Mouse (Mus musculus) CD4-positive, CD25-positive, alpha-beta regulatory T cell, adult 4 months (primary cell): ENCODE results near the gene Lime1. TPM values are rescaled to one million over a fixed set of nuclear protein-coding genes. Genes with fewer than 3 reads are reported as not detected.

Experiments used
- ATAC-seq: one replicate; pipeline ENCODE4 v1.8.0; 2017
- polyA plus RNA-seq, 2 experiments: library from polyadenylated mRNA; unstranded; fragments of 100-300 nt; shearing (Covaris generic); gene quantifications; one replicate each; pipeline ENCODE4 v1.2.1; 2017

The Lime1 gene
- polyA plus RNA-seq, result 100 to 1,000 TPM; 302 to 371 TPM

- no peak for ATAC-seq
Observed at GRCm38 (mm10) chr2:181379778-181380177, at the start of gene Lime1. Gene Lime1, plus strand, starts transcription at chr2:181380078.

GRCm38 (mm10) chr2:181332542-181332941 is 47.3 kb upstream of the Lime1 start:
- ATAC-seq, result no peak

DNA sequence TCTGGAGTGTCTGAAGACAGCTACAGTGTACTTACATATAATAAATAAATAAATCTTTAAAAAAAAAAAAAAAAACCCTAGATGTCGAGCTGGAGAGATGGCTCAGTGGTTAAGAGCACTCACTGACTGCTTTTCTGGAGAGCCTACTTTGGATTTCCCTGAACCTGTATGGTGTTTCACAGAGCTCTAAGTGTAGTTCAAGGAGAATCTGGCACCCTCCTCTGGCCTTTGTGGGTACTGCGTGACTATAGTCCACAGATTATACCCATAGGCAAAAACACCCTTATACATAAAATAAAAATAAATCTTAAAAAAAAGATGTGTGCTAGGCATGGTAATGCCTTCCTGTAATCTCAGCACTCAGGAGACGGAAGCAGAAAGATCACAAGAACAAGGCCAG is 45.9 kb upstream of the Lime1 start:
- peak; percentile 96 for ATAC-seq

DNA sequence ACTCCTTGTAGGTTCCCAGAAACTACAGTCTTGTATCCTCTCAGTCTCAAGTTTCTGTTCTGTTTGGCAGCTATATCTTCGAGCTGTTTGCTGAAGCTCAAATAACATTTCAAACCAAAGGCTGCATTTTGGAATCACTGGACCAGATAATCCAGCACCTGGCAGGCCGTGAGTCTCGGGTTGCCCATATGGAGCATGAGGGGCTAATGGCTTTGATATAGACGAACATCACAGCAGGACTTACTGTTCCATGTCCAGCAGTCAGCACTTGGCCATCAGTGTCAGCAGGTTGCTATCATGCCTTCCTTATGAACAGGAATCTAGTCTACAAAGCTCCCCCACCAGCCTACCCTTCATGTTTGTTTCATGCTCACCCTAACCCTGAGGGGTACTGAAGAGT is 39.5 kb upstream of the Lime1 start:
- ATAC-seq, result no peak

DNA sequence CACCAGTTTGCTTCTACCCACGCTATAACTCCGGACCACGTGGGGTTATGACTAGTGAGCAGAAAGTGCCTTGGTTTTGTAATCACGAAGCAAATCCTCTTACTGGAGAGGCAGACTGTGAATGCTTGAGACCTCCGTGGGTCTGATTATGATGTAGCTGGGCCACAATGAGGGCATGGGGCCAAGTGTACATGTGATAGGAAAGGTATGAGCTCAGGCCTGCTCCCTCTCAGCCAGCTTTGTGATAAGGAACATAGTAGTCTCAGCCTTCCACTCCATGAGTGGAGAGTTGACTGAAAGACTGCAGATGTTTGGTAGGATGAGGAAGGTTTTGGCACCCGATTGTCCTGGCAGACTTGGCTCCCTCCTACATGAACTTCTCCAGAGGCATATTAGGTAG is 37.1 kb upstream of the Lime1 start:
- ATAC-seq, result no peak

GRCm38 (mm10) chr2:181356780-181357179 is 23.1 kb upstream of the Lime1 start:
- ATAC-seq, result no peak

GRCm38 (mm10) chr2:181363946-181364345 is 15.9 kb upstream of the Lime1 start:
- no peak for ATAC-seq

GRCm38 (mm10) chr2:181364487-181364859 is 15.4 kb upstream of the Lime1 start:
- peak; percentile 3 for ATAC-seq

DNA sequence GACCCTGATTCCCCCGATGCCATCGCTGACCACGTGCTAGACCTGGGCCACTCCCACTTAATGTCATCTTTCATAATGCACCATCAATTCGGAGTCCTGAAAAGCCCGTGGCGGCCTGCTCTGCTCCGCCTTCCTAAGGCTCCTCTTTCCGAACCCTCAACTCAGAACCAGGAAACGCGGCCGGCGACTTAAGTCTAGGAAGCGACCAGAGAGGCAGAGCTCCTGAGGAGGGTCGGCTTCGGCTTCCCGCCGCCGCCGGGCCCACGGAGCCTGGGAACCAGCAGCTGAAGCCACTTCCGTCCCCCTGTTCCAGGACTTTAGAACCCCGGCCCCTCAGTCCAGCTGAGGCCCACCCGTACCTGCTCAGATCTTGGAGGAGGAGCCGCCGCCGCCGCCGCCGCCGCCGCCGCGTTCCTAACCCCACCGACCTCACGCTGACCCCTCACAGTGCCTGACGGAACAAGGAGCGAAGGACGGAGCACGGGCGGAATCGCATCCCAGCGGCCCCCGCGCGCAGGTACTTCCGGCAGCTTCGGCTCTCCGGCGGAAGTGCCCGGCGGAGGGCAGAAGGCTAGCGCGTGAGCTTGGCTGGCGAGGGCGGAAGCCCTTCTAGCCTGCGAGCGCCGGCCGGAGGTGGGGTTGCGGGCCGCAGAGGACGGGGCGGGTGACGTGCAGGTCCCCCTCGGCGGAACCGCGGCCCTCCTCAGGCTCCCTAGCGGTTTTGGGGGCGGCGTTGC is 14.8 kb upstream of the Lime1 start, which contains the start of the genes Zgpat and Arfrp1:
Gene Zgpat, plus strand, starts transcription at position 69 of the 737 bp plus-strand sequence.
Gene Arfrp1, minus strand, starts transcription at position 545 of the 737 bp plus-strand sequence.
- peak; percentile 85 for ATAC-seq

- peak; percentile 28 for ATAC-seq
Observed at GRCm38 (mm10) chr2:181365655-181366075, 14.2 kb upstream of the Lime1 start.

- no peak for ATAC-seq
Observed at GRCm38 (mm10) chr2:181370001-181370400, 9.9 kb upstream of the Lime1 start.

- ATAC-seq, result peak; percentile 64
Observed at GRCm38 (mm10) chr2:181375787-181376186, 4.1 kb upstream of the Lime1 start.

DNA sequence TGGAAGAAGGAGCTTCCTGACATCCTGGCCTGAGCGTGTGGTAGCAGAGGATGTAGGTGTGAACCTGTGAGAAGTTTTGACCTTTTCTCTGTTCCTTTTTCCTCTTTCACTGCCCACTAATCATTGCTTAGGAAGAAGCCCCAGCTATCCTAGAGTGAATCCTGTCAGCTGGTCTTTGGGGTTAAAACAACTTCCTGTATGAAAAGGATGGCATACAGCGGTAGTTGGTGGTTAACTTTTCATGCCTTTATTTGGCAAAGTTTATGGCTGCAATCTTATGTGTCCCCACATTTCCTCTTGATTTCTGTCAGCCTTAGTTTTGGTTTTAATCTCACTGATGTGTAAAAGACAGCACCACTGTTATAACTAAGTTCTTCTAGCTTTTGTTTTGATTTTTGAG is 2.6 kb upstream of the Lime1 start:
- peak; percentile 60 for ATAC-seq

DNA sequence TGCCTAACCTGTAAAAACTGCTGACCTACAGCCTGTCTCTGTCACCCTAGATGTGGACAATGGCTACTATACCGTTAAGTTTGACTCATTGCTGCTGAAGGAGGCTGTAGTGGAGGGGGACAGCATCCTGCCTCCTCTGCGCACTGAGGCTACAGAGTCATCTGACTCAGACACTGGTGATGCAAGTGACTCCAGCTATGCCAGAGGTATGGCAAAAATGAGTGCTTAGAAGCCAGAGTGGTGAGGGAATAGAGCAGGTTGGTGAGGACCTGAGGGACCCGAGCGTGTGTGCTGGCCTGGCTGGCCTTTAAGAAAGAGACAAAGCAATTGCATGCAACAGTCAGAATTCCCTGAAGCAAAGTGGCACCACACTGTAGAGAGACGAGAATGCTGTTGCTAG is 1.2 kb upstream of the Lime1 start:
- no peak for ATAC-seq

GRCm38 (mm10) chr2:181380251-181380650 is 373 bp downstream of the Lime1 start:
- ATAC-seq, result no peak

- peak; percentile 87 for ATAC-seq
Observed at GRCm38 (mm10) chr2:181381107-181381506, 1.2 kb downstream of the Lime1 start.

DNA sequence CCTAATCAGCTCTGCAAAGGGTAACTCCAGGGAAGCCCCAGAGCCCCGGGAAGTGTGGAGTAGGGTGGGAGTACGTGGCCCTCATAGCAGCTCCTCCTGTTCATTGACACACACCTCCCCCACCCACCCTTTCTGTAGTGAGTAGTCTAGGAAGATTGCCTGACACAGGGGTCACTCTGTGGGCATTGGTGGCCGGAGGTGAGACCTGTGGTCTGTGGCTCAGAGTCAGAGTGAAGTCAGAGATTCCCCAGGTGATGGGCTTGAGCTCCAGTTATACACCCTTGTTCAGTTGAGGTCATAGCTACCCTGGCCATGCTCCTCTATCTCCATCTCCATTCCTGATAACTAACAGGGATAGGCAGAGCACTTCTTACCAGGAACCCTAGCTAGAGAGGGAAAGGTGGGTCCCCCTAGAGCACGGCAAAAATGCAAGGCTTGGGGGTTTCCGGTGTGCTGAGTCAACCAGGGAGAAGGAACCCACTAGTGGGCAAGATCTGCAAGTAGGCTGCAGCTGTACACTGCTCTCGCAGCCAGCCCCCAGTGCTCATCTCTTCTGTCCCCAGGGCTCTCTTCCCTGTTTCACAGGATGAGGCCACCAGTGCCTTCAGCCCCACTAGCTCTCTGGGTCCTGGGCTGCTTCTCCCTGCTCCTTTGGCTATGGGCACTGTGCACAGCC is 1.9 kb downstream of the Lime1 start:
- ATAC-seq, result peak; percentile 50

- no peak for ATAC-seq
Observed at GRCm38 (mm10) chr2:181384463-181384862, 4.6 kb downstream of the Lime1 start.

DNA sequence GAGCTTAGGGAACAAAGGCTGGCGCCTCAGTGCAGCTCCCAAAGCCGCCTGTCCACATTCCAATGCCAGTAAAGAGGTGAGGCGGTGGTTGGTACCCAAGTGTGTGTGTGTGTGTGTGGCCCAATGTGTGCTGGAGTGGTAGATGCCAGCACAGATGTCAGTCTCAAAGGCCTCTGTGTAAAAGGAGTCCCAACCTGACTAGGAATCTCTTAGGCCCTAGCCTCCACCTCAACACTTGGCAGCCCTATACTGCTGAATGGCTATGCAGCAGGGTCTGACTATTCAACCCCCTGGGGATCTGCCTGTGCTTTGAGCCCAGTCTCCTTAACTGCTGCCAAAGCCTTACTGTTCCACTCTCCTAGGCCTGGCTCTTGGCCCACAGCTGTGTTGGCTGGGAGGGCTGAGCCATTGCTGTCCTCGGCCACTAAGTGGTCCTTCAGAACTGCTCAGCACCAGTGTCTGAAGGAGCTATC is 5.1 kb downstream of the Lime1 start:
- no peak for ATAC-seq

DNA sequence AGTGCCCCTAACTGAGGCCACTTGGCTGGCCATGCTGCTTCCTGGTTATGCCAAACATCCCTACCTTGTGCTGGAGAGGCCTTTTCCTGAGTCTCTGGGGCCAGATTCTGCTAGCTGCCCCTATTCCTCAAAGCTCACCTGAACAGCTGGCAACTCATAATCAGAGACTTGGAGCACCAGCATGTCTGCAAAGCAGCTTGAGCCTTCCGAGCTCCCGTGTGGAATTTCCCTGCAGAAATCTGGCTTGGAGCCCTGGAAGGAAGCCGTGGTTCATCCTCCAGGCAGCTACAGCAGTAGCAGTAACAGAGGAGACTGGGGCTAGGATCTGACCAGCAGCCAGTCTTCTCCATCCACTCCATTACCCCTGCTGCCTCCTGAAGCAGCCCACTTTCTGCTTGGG is 6.0 kb downstream of the Lime1 start:
- no peak for ATAC-seq

DNA sequence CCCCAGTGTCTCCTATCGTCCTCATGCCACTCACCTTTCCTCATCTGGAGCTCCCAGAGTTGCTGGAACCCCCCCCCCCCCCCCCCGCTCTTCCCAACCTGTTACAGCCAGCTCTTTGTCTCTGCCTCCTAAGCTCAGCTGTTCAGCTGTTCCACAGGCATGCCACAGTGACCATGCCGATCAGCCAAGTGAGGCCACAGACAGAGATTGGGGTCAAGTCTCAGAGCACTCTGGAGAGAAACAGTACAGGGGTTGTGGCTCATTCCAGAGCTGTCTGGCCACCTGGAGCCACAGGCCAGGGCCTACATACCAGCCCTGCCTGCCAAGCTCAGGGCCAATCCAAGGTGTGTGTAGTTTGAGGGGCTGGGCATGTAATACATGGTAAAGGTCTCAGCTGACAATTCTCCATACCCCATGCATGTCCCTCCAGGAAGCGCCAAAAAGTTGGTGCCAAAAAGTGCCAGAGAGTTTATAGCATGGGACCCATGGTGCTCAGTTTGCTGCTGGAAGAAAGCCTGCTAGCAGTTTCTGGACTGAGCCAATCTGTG is 6.9 kb downstream of the Lime1 start:
- no peak for ATAC-seq

DNA sequence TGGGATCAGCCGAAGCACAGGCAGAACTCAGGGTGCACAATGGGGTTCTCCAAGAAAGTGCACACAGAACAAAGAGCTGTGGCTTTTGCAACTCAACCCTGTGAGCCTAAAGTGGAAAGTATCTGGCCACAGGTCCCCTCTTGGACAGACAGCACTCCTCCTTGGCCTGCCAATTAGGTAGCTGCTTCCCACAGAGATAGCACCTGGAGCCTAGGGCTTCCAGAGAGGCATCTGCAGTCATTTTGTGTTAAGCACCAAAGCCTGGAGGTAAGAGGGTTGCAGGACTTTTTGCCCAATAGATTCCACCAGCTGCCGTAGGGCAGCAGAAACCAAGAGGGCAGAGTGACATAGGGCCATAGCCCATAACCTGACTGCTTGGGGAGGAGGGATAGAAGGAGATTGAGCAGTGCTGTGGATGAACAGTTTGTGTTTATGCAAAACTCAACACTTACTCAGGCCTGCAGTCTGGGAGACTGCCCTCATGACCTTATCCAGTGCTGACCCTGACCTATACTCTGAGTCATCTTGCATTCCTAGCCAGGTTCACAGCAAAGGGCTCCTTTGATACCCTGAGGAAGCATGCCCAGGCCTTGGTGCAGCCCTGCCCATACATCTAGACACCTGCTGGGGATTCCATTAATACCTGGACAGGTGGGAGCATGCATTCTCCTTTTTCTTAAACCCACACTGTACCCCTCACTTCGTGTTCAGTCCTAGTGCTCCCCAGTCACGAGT is 10.4 kb downstream of the Lime1 start:
- ATAC-seq, result no peak

GRCm38 (mm10) chr2:181391022-181391421 is 11.1 kb downstream of the Lime1 start:
- no peak for ATAC-seq
